Mouse (Mus musculus): Measurements from ENCODE around the gene Psmb8. TPM values are rescaled to one million over a fixed set of nuclear protein-coding genes. Genes with fewer than 3 reads are reported as not detected.

Psmb8 gene
- 0.14 TPM for polyA plus RNA-seq (2014; fragmentation: Illumina TruSeq; extraction: RNeasy Lipid Tissue Mini Kit (QIAGEN cat#74804); ENCODE audit: low read depth, low replicate concordance)

DNA sequence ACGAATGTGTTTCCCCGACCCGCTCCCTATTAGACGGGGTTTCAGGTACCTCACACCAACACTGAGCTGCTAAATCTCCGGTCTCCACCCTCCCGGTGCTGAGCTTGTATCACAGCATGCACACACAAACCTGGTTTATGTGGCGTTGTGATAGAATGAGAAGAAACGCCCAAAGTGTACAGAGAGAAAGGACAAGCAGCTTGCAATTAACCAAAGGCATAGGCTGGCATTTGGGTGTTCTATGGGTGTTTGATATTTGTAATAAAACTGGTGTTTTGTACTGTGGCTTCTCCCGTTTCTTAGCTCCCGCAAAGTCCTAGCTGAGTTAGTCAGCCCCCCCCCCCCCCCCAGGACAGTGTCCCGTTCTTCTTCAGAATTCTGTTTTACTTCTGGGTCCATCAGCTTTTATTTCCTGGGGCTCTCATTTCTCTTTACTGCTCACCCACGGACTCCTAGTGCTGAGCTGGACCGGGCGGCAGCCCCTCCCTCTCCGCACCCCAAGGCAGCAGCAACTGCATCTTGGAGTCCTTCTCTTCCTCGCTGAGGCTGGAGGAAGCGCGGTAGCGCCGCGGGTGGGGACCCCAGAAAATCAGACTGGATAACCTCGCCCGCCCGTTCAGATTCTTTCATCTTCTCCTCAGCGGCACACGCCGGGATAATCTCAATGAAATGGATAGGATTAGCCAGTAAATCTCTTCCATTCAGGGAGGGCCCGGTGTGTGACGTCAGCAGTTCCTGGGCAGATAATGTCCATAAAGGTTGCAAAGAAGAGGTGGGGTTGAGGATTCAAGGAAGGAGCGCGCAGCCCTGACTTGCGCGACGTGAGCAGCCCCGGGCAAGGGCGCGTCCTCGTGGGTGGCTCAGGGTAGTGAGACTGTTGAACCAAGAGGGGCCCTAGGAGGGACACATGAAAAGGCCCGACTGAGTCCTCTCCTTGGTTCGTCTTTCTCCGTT, at the start of gene Psmb8:
Gene Psmb8, plus strand, starts transcription at position 781 of the 954 bp plus-strand sequence.

DNA sequence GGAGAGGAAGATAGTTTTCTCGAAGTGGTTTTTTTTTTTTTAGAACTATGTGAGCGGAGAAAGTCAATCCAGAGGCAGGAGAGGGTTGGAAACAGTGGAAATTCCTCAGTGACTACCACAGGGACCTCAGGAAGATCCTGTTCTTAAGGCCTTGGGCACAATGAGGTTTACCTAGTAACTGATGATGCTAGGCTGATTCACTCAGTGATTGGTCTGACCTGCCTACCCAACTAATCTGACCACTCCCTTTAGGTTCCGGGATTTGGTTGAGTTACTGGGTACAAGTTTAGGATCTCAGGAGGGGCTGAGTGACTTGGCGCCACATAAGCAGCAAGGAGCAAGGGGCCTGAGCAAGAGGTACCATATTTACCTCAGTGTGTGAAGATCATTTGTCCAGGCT, 44.6 kb upstream of the Psmb8 start, which contains the start of gene H2-DMb1:
Gene H2-DMb1, plus strand, starts transcription at position 150 of the 400 bp plus-strand sequence.

DNA sequence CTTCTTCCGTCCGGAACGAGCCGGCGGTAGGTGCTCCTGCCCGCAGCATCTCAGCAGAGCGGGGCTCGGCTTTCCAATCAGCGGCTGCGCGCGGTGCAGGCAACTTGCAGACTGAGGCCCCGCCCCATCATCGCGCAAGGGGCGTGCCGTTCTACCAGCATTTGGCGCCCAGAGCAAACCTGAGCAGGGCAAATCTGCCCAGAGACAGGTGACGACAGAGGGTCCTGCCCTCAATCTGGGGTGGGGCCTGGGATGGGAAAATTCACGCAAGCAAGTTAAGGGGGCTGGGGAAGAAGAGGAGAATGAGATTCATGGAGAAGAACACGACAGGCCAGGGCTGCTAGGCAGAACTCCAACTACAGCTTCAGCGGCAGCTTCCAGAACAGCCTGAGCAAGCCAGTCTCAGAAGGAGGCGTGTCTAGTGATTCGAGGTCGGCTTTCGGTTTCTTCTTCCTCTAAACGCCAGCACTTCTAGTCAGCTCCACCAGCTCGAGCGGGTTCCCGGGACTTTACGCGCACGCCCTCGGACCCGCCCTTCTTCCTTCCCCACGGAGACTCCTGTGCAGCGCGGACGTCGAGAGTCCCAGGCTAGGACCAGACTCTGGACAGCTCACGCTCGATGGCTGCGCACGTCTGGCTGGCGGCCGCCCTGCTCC, 10.1 kb upstream of the Psmb8 start, which contains the start of the genes Tap1 and Psmb9:
Gene Tap1, plus strand, starts transcription at position 293 of the 656 bp plus-strand sequence.
Gene Psmb9, minus strand, starts transcription at position 504 of the 656 bp plus-strand sequence.

DNA sequence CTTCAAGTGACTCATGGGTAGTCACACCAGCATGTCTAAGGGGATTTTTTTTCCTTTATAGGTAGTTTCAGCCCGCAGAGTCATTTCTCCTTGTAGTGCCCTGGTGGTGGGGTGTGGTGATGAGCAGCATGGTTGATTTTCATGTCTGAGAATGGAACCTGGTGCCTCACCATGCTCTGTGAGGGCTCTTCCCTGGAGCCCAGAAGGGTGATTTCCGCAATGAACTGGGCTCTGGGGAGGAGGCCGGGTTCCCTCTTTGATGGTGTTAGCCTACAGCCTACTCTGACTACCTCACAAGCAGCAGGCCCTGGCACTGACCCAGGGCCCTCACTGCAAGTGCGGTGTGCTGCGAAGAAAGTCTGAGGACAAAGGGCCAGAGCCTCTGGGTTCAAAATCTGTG, 5.9 kb downstream of the Psmb8 start, which contains the start of gene Tap2:
Gene Tap2, plus strand, starts transcription at position 84 of the 400 bp plus-strand sequence.

DNA sequence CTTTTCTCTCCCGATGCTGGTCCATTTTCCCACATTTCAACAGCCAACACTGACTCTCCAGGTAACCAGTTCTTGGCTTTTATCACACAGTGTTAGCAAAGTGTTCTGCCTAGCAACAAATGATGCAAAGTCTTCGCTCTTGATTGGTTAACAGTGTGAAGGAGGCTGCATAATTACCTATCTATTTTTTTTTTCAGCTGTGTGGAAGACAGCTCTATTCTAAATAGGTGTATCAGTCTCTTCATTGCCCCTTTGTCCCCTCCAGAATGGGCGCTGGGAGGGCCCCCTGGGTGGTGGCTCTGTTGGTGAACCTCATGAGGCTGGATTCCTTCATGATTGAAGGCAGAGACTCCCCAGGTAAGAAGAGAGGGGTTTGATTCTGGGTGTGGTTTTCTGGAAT, 41.2 kb downstream of the Psmb8 start, which contains the start of gene H2-Ob:
Gene H2-Ob, plus strand, starts transcription at position 198 of the 400 bp plus-strand sequence.

Other genes with a start within 250 kb of the Psmb8 start
- 0.25 TPM for gene B3galt4, start 246.2 kb upstream of the Psmb8 start, polyA plus RNA-seq (2014; fragmentation: Illumina TruSeq; extraction: RNeasy Lipid Tissue Mini Kit (QIAGEN cat#74804); ENCODE audit: low read depth, low replicate concordance)
- 6.9 TPM for gene Vps52, start 241.9 kb upstream of the Psmb8 start, polyA plus RNA-seq (2014; fragmentation: Illumina TruSeq; extraction: RNeasy Lipid Tissue Mini Kit (QIAGEN cat#74804); ENCODE audit: low read depth, low replicate concordance)
- 19.7 TPM for gene Rps18, start 241.7 kb upstream of the Psmb8 start, polyA plus RNA-seq (2014; fragmentation: Illumina TruSeq; extraction: RNeasy Lipid Tissue Mini Kit (QIAGEN cat#74804); ENCODE audit: low read depth, low replicate concordance)
- 48.0 TPM for gene H2-K1, start 197.4 kb upstream of the Psmb8 start, polyA plus RNA-seq (2014; fragmentation: Illumina TruSeq; extraction: RNeasy Lipid Tissue Mini Kit (QIAGEN cat#74804); ENCODE audit: low read depth, low replicate concordance)
- 1.3 TPM for gene Ring1, start 173.0 kb upstream of the Psmb8 start, polyA plus RNA-seq (2014; fragmentation: Illumina TruSeq; extraction: RNeasy Lipid Tissue Mini Kit (QIAGEN cat#74804); ENCODE audit: low read depth, low replicate concordance)
- gene H2-Ke6, start 169.7 kb upstream of the Psmb8 start, polyA plus RNA-seq (2014; fragmentation: Illumina TruSeq; extraction: RNeasy Lipid Tissue Mini Kit (QIAGEN cat#74804); ENCODE audit: low read depth, low replicate concordance) = 2.2 TPM
- gene Slc39a7, start 166.0 kb upstream of the Psmb8 start, polyA plus RNA-seq (2014; fragmentation: Illumina TruSeq; extraction: RNeasy Lipid Tissue Mini Kit (QIAGEN cat#74804); ENCODE audit: low read depth, low replicate concordance) = 0.11 TPM
- 0.55 TPM for gene Rxrb, start 165.9 kb upstream of the Psmb8 start, polyA plus RNA-seq (2014; fragmentation: Illumina TruSeq; extraction: RNeasy Lipid Tissue Mini Kit (QIAGEN cat#74804); ENCODE audit: low read depth, low replicate concordance)
- 0.07 TPM for gene Col11a2, start 158.3 kb upstream of the Psmb8 start, polyA plus RNA-seq (2014; fragmentation: Illumina TruSeq; extraction: RNeasy Lipid Tissue Mini Kit (QIAGEN cat#74804); ENCODE audit: low read depth, low replicate concordance)
- not detected for gene H2-Oa, start 105.4 kb upstream of the Psmb8 start, polyA plus RNA-seq (2014; fragmentation: Illumina TruSeq; extraction: RNeasy Lipid Tissue Mini Kit (QIAGEN cat#74804); ENCODE audit: low read depth, low replicate concordance)
- 1.9 TPM for gene H2-DMa, start 78.2 kb upstream of the Psmb8 start, polyA plus RNA-seq (2014; fragmentation: Illumina TruSeq; extraction: RNeasy Lipid Tissue Mini Kit (QIAGEN cat#74804); ENCODE audit: low read depth, low replicate concordance)
- gene Brd2, start 75.1 kb upstream of the Psmb8 start, polyA plus RNA-seq (2014; fragmentation: Illumina TruSeq; extraction: RNeasy Lipid Tissue Mini Kit (QIAGEN cat#74804); ENCODE audit: low read depth, low replicate concordance) = 414 TPM
- gene H2-DMb2, start 54.4 kb upstream of the Psmb8 start, polyA plus RNA-seq (2014; fragmentation: Illumina TruSeq; extraction: RNeasy Lipid Tissue Mini Kit (QIAGEN cat#74804); ENCODE audit: low read depth, low replicate concordance) = not detected
- 4.0 TPM for gene H2-DMb1, start 44.6 kb upstream of the Psmb8 start, polyA plus RNA-seq (2014; fragmentation: Illumina TruSeq; extraction: RNeasy Lipid Tissue Mini Kit (QIAGEN cat#74804); ENCODE audit: low read depth, low replicate concordance)
- gene Tap1, start 10.2 kb upstream of the Psmb8 start, polyA plus RNA-seq (2014; fragmentation: Illumina TruSeq; extraction: RNeasy Lipid Tissue Mini Kit (QIAGEN cat#74804); ENCODE audit: low read depth, low replicate concordance) = 0.25 TPM
- gene Psmb9, start 10.0 kb upstream of the Psmb8 start, polyA plus RNA-seq (2014; fragmentation: Illumina TruSeq; extraction: RNeasy Lipid Tissue Mini Kit (QIAGEN cat#74804); ENCODE audit: low read depth, low replicate concordance) = 1.2 TPM
- gene Tap2, start 5.8 kb downstream of the Psmb8 start, polyA plus RNA-seq (2014; fragmentation: Illumina TruSeq; extraction: RNeasy Lipid Tissue Mini Kit (QIAGEN cat#74804); ENCODE audit: low read depth, low replicate concordance) = not detected
- gene H2-Ob, start 41.2 kb downstream of the Psmb8 start, polyA plus RNA-seq (2014; fragmentation: Illumina TruSeq; extraction: RNeasy Lipid Tissue Mini Kit (QIAGEN cat#74804); ENCODE audit: low read depth, low replicate concordance) = 0.11 TPM
- 5.3 TPM for gene H2-Ab1, start 60.0 kb downstream of the Psmb8 start, polyA plus RNA-seq (2014; fragmentation: Illumina TruSeq; extraction: RNeasy Lipid Tissue Mini Kit (QIAGEN cat#74804); ENCODE audit: low read depth, low replicate concordance)
- 6.3 TPM for gene H2-Aa, start 90.1 kb downstream of the Psmb8 start, polyA plus RNA-seq (2014; fragmentation: Illumina TruSeq; extraction: RNeasy Lipid Tissue Mini Kit (QIAGEN cat#74804); ENCODE audit: low read depth, low replicate concordance)
- gene H2-Eb1, start 108.1 kb downstream of the Psmb8 start, polyA plus RNA-seq (2014; fragmentation: Illumina TruSeq; extraction: RNeasy Lipid Tissue Mini Kit (QIAGEN cat#74804); ENCODE audit: low read depth, low replicate concordance) = 0.83 TPM
- gene H2-Eb2, start 127.9 kb downstream of the Psmb8 start, polyA plus RNA-seq (2014; fragmentation: Illumina TruSeq; extraction: RNeasy Lipid Tissue Mini Kit (QIAGEN cat#74804); ENCODE audit: low read depth, low replicate concordance) = not detected
- 0.15 TPM for gene Btnl2, start 157.1 kb downstream of the Psmb8 start, polyA plus RNA-seq (2014; fragmentation: Illumina TruSeq; extraction: RNeasy Lipid Tissue Mini Kit (QIAGEN cat#74804); ENCODE audit: low read depth, low replicate concordance)
- gene Btnl1, start 179.4 kb downstream of the Psmb8 start, polyA plus RNA-seq (2014; fragmentation: Illumina TruSeq; extraction: RNeasy Lipid Tissue Mini Kit (QIAGEN cat#74804); ENCODE audit: low read depth, low replicate concordance) = not detected
- 1,880 TPM for gene BC051142, start 201.1 kb downstream of the Psmb8 start, polyA plus RNA-seq (2014; fragmentation: Illumina TruSeq; extraction: RNeasy Lipid Tissue Mini Kit (QIAGEN cat#74804); ENCODE audit: low read depth, low replicate concordance)

All from testis, adult 10 weeks (tissue).